Mouse (Mus musculus): ENCODE data around the gene Oxsm. TPM values are rescaled to one million over a fixed set of nuclear protein-coding genes. Genes with fewer than 3 reads are reported as not detected.

The Oxsm gene
- polyA plus RNA-seq, 1 experiment from 2014 or later, result 2.1 TPM

- 89% methylated on average over 2 of the region's 2 CpGs for WGBS
- no peak overlapping the region for H3K27ac ChIP-seq
These were observed 6.6 kb upstream of the Oxsm start for GRCm38 (mm10) chr14:16256209-16256608.

GRCm38 (mm10) chr14:16255745-16256144 is 6.1 kb upstream of the Oxsm start:
- 96% methylated on average over 3 of the region's 3 CpGs for WGBS
- Histone ChIP-seq H3K27ac (no peak overlapping the region), H3K4me2 (no peak overlapping the region), H3K9me3 (replicated peaks) (no peaks in the 10 kb centered on the region), H3K27me3 (no peaks in the 10 kb centered on the region), H3K36me3 (ENCODE audit: poor library complexity, severe bottlenecking) (peaks cover 27% of the 10 kb centered on the region), H3K4me1 (no peaks in the 10 kb centered on the region), H3K9ac (no peak overlapping the region), H3K4me3 (no peak overlapping the region)
- ATAC-seq, result no peak

More at GRCm38 (mm10) chr14:16256209-16256608, 6.6 kb upstream of the Oxsm start:
- Histone ChIP-seq H3K36me3 (ENCODE audit: poor library complexity, severe bottlenecking) (peaks cover 27% of the 10 kb centered on the region), H3K4me2 (no peak overlapping the region), H3K4me1 (no peaks in the 10 kb centered on the region), H3K9me3 (replicated peaks) (no peaks in the 10 kb centered on the region), H3K27me3 (no peaks in the 10 kb centered on the region), H3K9ac (no peak overlapping the region), H3K4me3 (no peak overlapping the region)
- no peak for ATAC-seq

GRCm38 (mm10) chr14:16250099-16250498 is 491 bp upstream of the Oxsm start:
- ATAC-seq, result no peak
- Histone ChIP-seq H3K9me3 (replicated peaks) (no peaks in the 10 kb centered on the region), H3K4me3 (peak overlapping the region; percentile 73), H3K4me1 (peaks cover 9% of the 10 kb centered on the region), H3K27ac (no peak overlapping the region), H3K27me3 (no peaks in the 10 kb centered on the region), H3K4me2 (peak overlapping the region; percentile 73), H3K36me3 (ENCODE audit: poor library complexity, severe bottlenecking) (peaks cover 4% of the 10 kb centered on the region; the same call in 1 of the 2 replicates), H3K9ac (peak overlapping the region; percentile 91)
- WGBS, result 68% methylated on average over 3 of the region's 3 CpGs

GRCm38 (mm10) chr14:16248603-16249157 is 928 bp downstream of the Oxsm start:
- Histone ChIP-seq H3K9me3 (replicated peaks) (no peaks in the 10 kb centered on the region), H3K27me3 (no peaks in the 10 kb centered on the region), H3K4me1 (peaks cover 15% of the 10 kb centered on the region), H3K36me3 (ENCODE audit: poor library complexity, severe bottlenecking) (no peaks in the 10 kb centered on the region), H3K27ac (no peak overlapping the region), H3K4me3 (peak overlapping the region; percentile 73), H3K9ac (peak overlapping the region; percentile 91), H3K4me2 (peak overlapping the region; percentile 73)
- WGBS, result 22% methylated on average over 9 of the region's 9 CpGs
- peak; percentile 42 for ATAC-seq

GRCm38 (mm10) chr14:16248135-16248534 is 1.5 kb downstream of the Oxsm start:
- Histone ChIP-seq H3K9me3 (replicated peaks) (no peaks in the 10 kb centered on the region), H3K4me1 (peaks cover 19% of the 10 kb centered on the region), H3K27me3 (no peaks in the 10 kb centered on the region), H3K27ac (no peak overlapping the region), H3K9ac (no peak overlapping the region), H3K4me3 (peak overlapping the region; percentile 73; the same call in 1 of the 2 replicates), H3K4me2 (peak overlapping the region; percentile 73; the same call in 1 of the 2 replicates), H3K36me3 (ENCODE audit: poor library complexity, severe bottlenecking) (no peaks in the 10 kb centered on the region)
- WGBS, result 80% methylated on average over 3 of the region's 3 CpGs
- no peak for ATAC-seq

GRCm38 (mm10) chr14:16246340-16246912 is 3.2 kb downstream of the Oxsm start:
- H3K9me3 ChIP-seq (replicated peaks), result no peaks in the 10 kb centered on the region
- no peak for ATAC-seq
- peaks cover 25% of the 10 kb centered on the region for H3K4me1 ChIP-seq
- WGBS, result 84% methylated on average over 2 of the region's 2 CpGs
- H3K36me3 ChIP-seq (ENCODE audit: poor library complexity, severe bottlenecking), result no peaks in the 10 kb centered on the region
- no peak overlapping the region for H3K4me2 ChIP-seq
- H3K9ac ChIP-seq, result no peak overlapping the region
- no peak overlapping the region for H3K4me3 ChIP-seq
- no peaks in the 10 kb centered on the region for H3K27me3 ChIP-seq
- no peak overlapping the region for H3K27ac ChIP-seq

GRCm38 (mm10) chr14:16245127-16245526 is 4.5 kb downstream of the Oxsm start:
- H3K4me3 ChIP-seq, result no peak overlapping the region
- ATAC-seq, result no peak
- H3K36me3 ChIP-seq (ENCODE audit: poor library complexity, severe bottlenecking), result no peaks in the 10 kb centered on the region
- peaks cover 23% of the 10 kb centered on the region for H3K4me1 ChIP-seq
- H3K27me3 ChIP-seq, result no peaks in the 10 kb centered on the region
- no peak overlapping the region for H3K9ac ChIP-seq
- no peaks in the 10 kb centered on the region for H3K9me3 ChIP-seq (replicated peaks)
- H3K27ac ChIP-seq, result no peak overlapping the region
- 76% methylated on average over 1 of the region's 1 CpGs for WGBS
- H3K4me2 ChIP-seq, result no peak overlapping the region

GRCm38 (mm10) chr14:16244370-16244769 is 5.2 kb downstream of the Oxsm start:
- H3K9ac ChIP-seq, result no peak overlapping the region
- H3K27me3 ChIP-seq, result no peaks in the 10 kb centered on the region
- no peak overlapping the region for H3K4me3 ChIP-seq
- no peak overlapping the region for H3K4me2 ChIP-seq
- no peaks in the 10 kb centered on the region for H3K9me3 ChIP-seq (replicated peaks)
- no peak overlapping the region for H3K27ac ChIP-seq
- H3K4me1 ChIP-seq, result peaks cover 16% of the 10 kb centered on the region
- no peaks in the 10 kb centered on the region for H3K36me3 ChIP-seq (ENCODE audit: poor library complexity, severe bottlenecking)
- WGBS, result 50% methylated on average over 2 of the region's 2 CpGs
- no peak for ATAC-seq

- Histone ChIP-seq H3K36me3 (ENCODE audit: poor library complexity, severe bottlenecking) (no peaks in the 10 kb centered on the region), H3K4me3 (peak overlapping the region; percentile 54), H3K27me3 (no peaks in the 10 kb centered on the region), H3K4me1 (peaks cover 16% of the 10 kb centered on the region), H3K9ac (peak overlapping the region; percentile 73), H3K4me2 (peak overlapping the region; percentile 69), H3K27ac (no peak overlapping the region), H3K9me3 (replicated peaks) (no peaks in the 10 kb centered on the region)
- 20% methylated on average over 10 of the region's 10 CpGs for WGBS
- no peak for ATAC-seq
These were observed 5.9 kb downstream of the Oxsm start for GRCm38 (mm10) chr14:16243603-16244209.

GRCm38 (mm10) chr14:16242947-16243602 is 6.5 kb downstream of the Oxsm start:
- WGBS, result 4% methylated on average over 34 of the region's 34 CpGs
- Histone ChIP-seq H3K36me3 (ENCODE audit: poor library complexity, severe bottlenecking) (no peaks in the 10 kb centered on the region), H3K4me2 (peak overlapping the region; percentile 69), H3K27me3 (no peaks in the 10 kb centered on the region), H3K9me3 (replicated peaks) (no peaks in the 10 kb centered on the region), H3K27ac (peak overlapping the region; percentile 59), H3K4me1 (peaks cover 16% of the 10 kb centered on the region), H3K4me3 (peak overlapping the region; percentile 54), H3K9ac (peak overlapping the region; percentile 73)
- peak; percentile 92 for ATAC-seq

GRCm38 (mm10) chr14:16242193-16242815 is 7.3 kb downstream of the Oxsm start:
- Histone ChIP-seq H3K27me3 (no peaks in the 10 kb centered on the region), H3K27ac (no peak overlapping the region), H3K4me3 (peak overlapping the region; percentile 54), H3K9ac (no peak overlapping the region), H3K4me2 (peak overlapping the region; percentile 69), H3K36me3 (ENCODE audit: poor library complexity, severe bottlenecking) (0 out of 2 replicates have a peak, but pooled peaks cover 5% of the 10 kb centered on the region), H3K9me3 (replicated peaks) (peaks cover 2% of the 10 kb centered on the region; the same call in 1 of the 2 replicates), H3K4me1 (peaks cover 16% of the 10 kb centered on the region)
- 94% methylated on average over 10 of the region's 10 CpGs for WGBS
- ATAC-seq, result peak; percentile 3; the same call in 1 of the 2 replicates

GRCm38 (mm10) chr14:16236466-16236865 is 13.1 kb downstream of the Oxsm start:
- WGBS, result 69% methylated on average over 3 of the region's 3 CpGs
- Histone ChIP-seq H3K4me3 (no peak overlapping the region), H3K4me1 (no peaks in the 10 kb centered on the region), H3K27me3 (no peaks in the 10 kb centered on the region), H3K9ac (no peak overlapping the region), H3K36me3 (ENCODE audit: poor library complexity, severe bottlenecking) (0 out of 2 replicates have a peak, but pooled peaks cover 6% of the 10 kb centered on the region), H3K9me3 (replicated peaks) (peaks cover 4% of the 10 kb centered on the region; the same call in 1 of the 2 replicates), H3K4me2 (no peak overlapping the region), H3K27ac (no peak overlapping the region)
- ATAC-seq, result no peak
